Mouse (Mus musculus) forebrain, embryonic 13.5 days (tissue): Measurements from ENCODE around the gene Fam167b. TPM values are rescaled to one million over a fixed set of nuclear protein-coding genes. Genes with fewer than 3 reads are reported as not detected.

ENCODE experiments used
- ATAC-seq: fragments of 200-750 bp; cut with Nextera tagmentation; 2 replicates; pipeline ENCODE4 v1.8.0; 2017
- H3K27ac ChIP-seq: fragments of 300-500 bp; sonication (generic); 2 replicates; pipeline ENCODE4 v1.5.1; 2015; ENCODE audit warnings: inconsistent platforms, mild to moderate bottlenecking, moderate library complexity
- H3K27me3 ChIP-seq: fragments of 300-500 bp; sonication (generic); 2 replicates; pipeline ENCODE4 v1.6.1; 2015; ENCODE audit warnings: mild to moderate bottlenecking, inconsistent platforms
- H3K36me3 ChIP-seq: fragments of 300-500 bp; sonication (generic); 2 replicates; pipeline ENCODE4 v1.6.1; 2015; ENCODE audit warnings: mild to moderate bottlenecking, inconsistent platforms; ENCODE audit not compliant: poor library complexity, severe bottlenecking
- H3K4me1 ChIP-seq: fragments of 300-500 bp; sonication (generic); 2 replicates; pipeline ENCODE4 v1.6.1; 2015; ENCODE audit warnings: inconsistent platforms
- H3K4me2 ChIP-seq: fragments of 300-500 bp; sonication (generic); 2 replicates; pipeline ENCODE4 v1.6.1; 2015; ENCODE audit warnings: inconsistent platforms, mild to moderate bottlenecking, moderate library complexity
- H3K4me3 ChIP-seq: fragments of 300-500 bp; sonication (generic); 2 replicates; pipeline ENCODE4 v1.5.1; 2015; ENCODE audit warnings: mild to moderate bottlenecking, inconsistent platforms
- H3K9ac ChIP-seq: fragments of 300-500 bp; sonication (generic); 2 replicates; pipeline ENCODE4 v1.6.1; 2015; ENCODE audit warnings: mild to moderate bottlenecking, inconsistent platforms
- H3K9me3 ChIP-seq: fragments of 300-500 bp; sonication (generic); replicated peaks from 2 replicates; pipeline ENCODE4 v1.6.1; 2016; ENCODE audit warnings: inconsistent platforms
- WGBS: fragments of 180-500 bp; shearing (Covaris S2); methylation state at CpG from one replicate; pipeline ENCODE4 v1.1.7; 2015; 5-methylcytosine and 5-hydroxymethylcytosine counted together
- polyA plus RNA-seq: library from polyadenylated mRNA; unstranded; fragments of >200 nt; fragmentation: Nextera tagmentation; extraction: Ambion mirVana; gene quantifications from 2 replicates; pipeline ENCODE4 v1.2.1, GENCODE M21; 2015

Fam167b gene
- 0.31 and 0.68 TPM in 2 replicates for polyA plus RNA-seq

DNA sequence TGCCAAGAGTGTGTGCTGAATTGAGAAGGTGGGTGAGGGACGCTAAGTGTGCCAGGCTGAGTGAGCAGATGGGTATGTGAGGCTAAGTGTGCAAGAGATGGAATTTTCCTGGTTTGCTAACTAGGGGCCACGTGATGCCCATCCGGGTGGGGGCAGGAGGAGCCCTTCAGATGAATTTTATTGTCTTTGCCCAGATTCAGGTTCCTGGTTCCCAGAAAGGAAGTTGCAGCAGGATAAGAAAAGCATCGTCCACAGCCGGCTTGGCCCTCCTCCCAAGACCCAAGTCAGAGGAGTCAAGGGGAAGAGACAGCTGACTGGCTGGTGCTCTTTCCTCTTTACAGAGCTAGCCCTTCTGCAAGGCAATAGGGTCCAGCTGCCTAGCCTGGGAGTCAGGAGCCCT is at the start of gene Fam167b:
Gene Fam167b (minus strand): TSS at position 84 of the 400 bp plus-strand sequence.
- Histone ChIP-seq H3K36me3 (no peaks in the 10 kb centered on the region), H3K4me3 (no peak within 1 kb of the TSS), H3K27ac (no peak within 1 kb of the TSS), H3K4me1 (peaks cover 7% of the 10 kb centered on the region; the same call in 1 of the 2 replicates), H3K9ac (no peak within 1 kb of the TSS), H3K27me3 (no peaks in the 10 kb centered on the region), H3K4me2 (peak within 1 kb of the TSS; percentile 24), H3K9me3 (no peaks in the 10 kb centered on the region)
- no peak for ATAC-seq
- 91% methylated on average over 5 of the region's 5 CpGs for WGBS

- H3K36me3 ChIP-seq: peaks cover 56% of the 10 kb centered on the region
- no peak overlapping the region for H3K4me3 ChIP-seq
- peaks cover 46% of the 10 kb centered on the region for H3K4me1 ChIP-seq
- no peak overlapping the region for H3K27ac ChIP-seq
- no peak overlapping the region for H3K9ac ChIP-seq
- H3K9me3 ChIP-seq: no peaks in the 10 kb centered on the region
- H3K4me2 ChIP-seq: 0 out of 2 replicates have a peak overlapping the region, but pooled peaks have one; percentile 1
- ATAC-seq: no peak
- WGBS: 82% methylated on average over 6 of the region's 6 CpGs
- H3K27me3 ChIP-seq: no peaks in the 10 kb centered on the region
Measured at GRCm38 (mm10) chr4:129626035-129626434, 47.7 kb upstream of the Fam167b start.

DNA sequence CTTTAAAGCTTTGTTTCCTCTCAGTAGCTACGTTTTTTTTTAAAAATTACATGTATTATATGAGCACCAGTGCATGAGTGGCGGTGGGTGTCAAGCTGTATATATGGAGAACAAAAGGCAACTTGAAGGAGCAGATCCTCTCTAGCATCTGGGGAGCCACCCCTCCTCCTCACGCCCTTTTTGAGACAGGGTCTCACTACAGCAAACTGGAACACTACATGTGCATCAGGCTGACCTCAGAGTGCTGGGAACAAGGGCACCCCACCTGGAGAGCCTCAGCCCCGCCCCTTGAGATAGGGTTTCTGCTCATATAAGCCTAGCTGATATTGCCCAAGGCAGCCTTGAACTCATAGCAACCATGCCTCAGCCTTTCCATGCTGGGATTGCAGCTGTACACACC is 47.1 kb upstream of the Fam167b start:
- Histone ChIP-seq H3K36me3 (peaks cover 55% of the 10 kb centered on the region), H3K4me1 (peaks cover 44% of the 10 kb centered on the region), H3K27me3 (no peaks in the 10 kb centered on the region), H3K4me2 (peak overlapping the region; percentile 82), H3K9ac (peak overlapping the region; percentile 83; the same call in 1 of the 2 replicates), H3K9me3 (no peaks in the 10 kb centered on the region), H3K4me3 (no peak overlapping the region), H3K27ac (peak overlapping the region; percentile 93)
- WGBS: 45% methylated on average over 4 of the region's 4 CpGs
- no peak for ATAC-seq

- peaks cover 44% of the 10 kb centered on the region for H3K4me1 ChIP-seq
- H3K36me3 ChIP-seq: peaks cover 52% of the 10 kb centered on the region
- under 1% methylated on average over 6 of the region's 6 CpGs for WGBS
- H3K9me3 ChIP-seq: no peaks in the 10 kb centered on the region
- peak overlapping the region; percentile 82 for H3K4me2 ChIP-seq
- peak overlapping the region; percentile 93 for H3K27ac ChIP-seq
- H3K9ac ChIP-seq: peak overlapping the region; percentile 83
- H3K27me3 ChIP-seq: no peaks in the 10 kb centered on the region
- 0 out of 2 replicates have a peak, but pooled peaks have one; percentile 1 for ATAC-seq
- H3K4me3 ChIP-seq: peak overlapping the region; percentile 59
Measured at GRCm38 (mm10) chr4:129625029-129625370, 46.7 kb upstream of the Fam167b start.

GRCm38 (mm10) chr4:129624281-129625028 is 46.1 kb upstream of the Fam167b start:
- Histone ChIP-seq H3K9me3 (no peaks in the 10 kb centered on the region), H3K36me3 (peaks cover 46% of the 10 kb centered on the region), H3K9ac (peak overlapping the region; percentile 83), H3K27ac (peak overlapping the region; percentile 93), H3K4me3 (peak overlapping the region; percentile 59), H3K4me2 (peak overlapping the region; percentile 82), H3K27me3 (no peaks in the 10 kb centered on the region), H3K4me1 (peaks cover 44% of the 10 kb centered on the region)
- peak; percentile 95 for ATAC-seq
- WGBS: 1% methylated on average over 18 of the region's 18 CpGs

DNA sequence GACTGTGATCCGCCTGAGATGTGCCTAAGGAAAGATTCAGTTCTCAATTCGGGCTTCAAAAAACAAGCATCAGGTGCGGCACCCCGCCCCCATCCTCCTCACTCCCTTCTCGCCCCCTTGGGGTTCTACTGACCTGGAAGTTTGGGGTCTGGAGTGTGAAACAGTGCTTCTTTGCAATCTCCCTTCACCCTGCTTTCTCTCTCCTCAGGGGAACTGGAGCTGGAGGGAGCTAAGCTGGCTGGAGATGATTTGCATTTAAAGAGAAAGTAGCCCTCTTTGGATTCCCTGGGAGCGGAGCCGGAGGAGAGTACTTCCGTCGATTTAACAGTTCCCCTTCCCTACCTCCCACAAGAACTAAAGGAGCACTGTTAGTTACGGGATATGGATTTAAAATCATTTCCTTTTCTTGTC is 45.3 kb upstream of the Fam167b start, which contains the start of gene Ccdc28b:
Gene Ccdc28b (minus strand): TSS at position 267 of the 411 bp plus-strand sequence.
- peak within 1 kb of the TSS; percentile 93 for H3K27ac ChIP-seq
- ATAC-seq: peak; percentile 46
- peaks cover 39% of the 10 kb centered on the region for H3K36me3 ChIP-seq
- peak within 1 kb of the TSS; percentile 59 for H3K4me3 ChIP-seq
- no peaks in the 10 kb centered on the region for H3K27me3 ChIP-seq
- under 1% methylated on average over 10 of the region's 10 CpGs for WGBS
- H3K9ac ChIP-seq: peak within 1 kb of the TSS; percentile 83
- H3K4me1 ChIP-seq: peaks cover 45% of the 10 kb centered on the region
- H3K4me2 ChIP-seq: peak within 1 kb of the TSS; percentile 82
- no peaks in the 10 kb centered on the region for H3K9me3 ChIP-seq

DNA sequence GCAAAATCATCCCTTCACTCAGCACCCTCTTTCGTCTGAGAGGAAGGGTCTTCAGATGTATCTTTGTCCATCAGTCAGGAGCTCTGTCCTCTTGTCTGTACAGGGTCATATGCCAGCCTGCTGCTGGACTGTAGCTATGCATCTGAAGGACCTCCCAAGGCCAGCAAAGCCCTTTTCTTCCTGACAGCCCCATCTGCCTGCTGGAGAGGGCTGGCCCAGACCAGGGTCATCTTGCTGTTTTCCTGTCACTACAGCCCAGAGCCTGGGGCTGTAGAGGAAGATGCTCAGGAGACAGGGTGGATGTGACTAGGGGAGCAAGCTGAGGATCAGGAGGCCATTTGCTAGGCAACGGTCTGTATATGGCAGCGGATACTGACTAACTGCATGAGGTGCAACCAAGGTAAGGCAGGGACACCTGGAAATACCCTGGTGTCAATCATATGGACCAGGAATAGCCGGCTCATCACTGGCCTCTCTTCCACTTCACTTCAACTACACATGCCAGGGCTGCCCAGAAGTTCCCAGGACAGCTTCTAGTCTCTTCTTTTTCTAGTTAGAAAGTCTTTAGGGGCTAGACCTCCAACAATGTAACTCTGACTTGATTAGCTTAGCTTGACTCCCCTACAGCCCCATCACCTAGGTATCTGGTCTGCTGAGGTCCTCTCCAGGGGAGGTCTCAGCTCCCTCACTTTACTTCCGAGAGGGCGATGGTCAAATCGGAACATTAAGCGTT is 44.6 kb upstream of the Fam167b start:
- Histone ChIP-seq H3K27ac (peak overlapping the region; percentile 93), H3K9ac (peak overlapping the region; percentile 83), H3K4me2 (peak overlapping the region; percentile 82), H3K4me1 (peaks cover 52% of the 10 kb centered on the region), H3K9me3 (no peaks in the 10 kb centered on the region), H3K36me3 (peaks cover 32% of the 10 kb centered on the region), H3K4me3 (peak overlapping the region; percentile 59), H3K27me3 (no peaks in the 10 kb centered on the region)
- no peak for ATAC-seq
- WGBS: 23% methylated on average over 8 of the region's 8 CpGs

GRCm38 (mm10) chr4:129622120-129622802 is 43.9 kb upstream of the Fam167b start:
- Histone ChIP-seq H3K4me3 (peak overlapping the region; percentile 59), H3K9me3 (no peaks in the 10 kb centered on the region), H3K4me1 (peaks cover 56% of the 10 kb centered on the region), H3K9ac (peak overlapping the region; percentile 83), H3K36me3 (peaks cover 25% of the 10 kb centered on the region), H3K27me3 (no peaks in the 10 kb centered on the region), H3K27ac (peak overlapping the region; percentile 93; the same call in 1 of the 2 replicates), H3K4me2 (peak overlapping the region; percentile 82)
- ATAC-seq: no peak
- 76% methylated on average over 11 of the region's 11 CpGs for WGBS

DNA sequence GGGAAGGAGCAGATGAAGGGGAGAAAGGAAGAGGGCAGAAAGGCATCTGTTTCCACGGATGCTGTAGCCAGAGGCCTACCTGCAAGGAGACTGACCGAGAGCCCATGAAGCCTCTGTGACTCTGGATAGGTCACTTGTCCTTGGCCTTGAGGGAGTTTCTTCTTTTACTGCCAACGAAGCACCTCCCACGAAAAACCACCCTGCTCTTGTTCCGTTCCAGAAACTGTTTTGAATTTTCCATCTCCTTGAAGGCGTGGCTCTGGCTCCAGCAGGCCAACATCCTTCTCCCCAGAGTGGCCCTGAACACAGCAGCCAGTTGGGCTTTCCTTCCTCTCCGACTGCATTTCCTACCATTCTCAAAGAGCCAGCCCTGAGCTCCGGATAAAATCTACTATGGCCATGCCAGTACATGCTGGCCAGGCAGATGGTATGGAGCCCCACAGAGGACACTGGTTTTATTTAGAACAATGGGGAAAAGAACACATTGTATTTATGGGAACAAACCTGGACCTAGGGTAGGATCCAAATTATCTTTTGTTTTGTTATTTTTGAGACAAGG is 43.0 kb upstream of the Fam167b start:
- Histone ChIP-seq H3K27ac (no peak overlapping the region), H3K4me2 (no peak overlapping the region), H3K9ac (0 out of 2 replicates have a peak overlapping the region, but pooled peaks have one; percentile 6), H3K9me3 (no peaks in the 10 kb centered on the region), H3K27me3 (no peaks in the 10 kb centered on the region), H3K4me1 (peaks cover 56% of the 10 kb centered on the region), H3K4me3 (no peak overlapping the region), H3K36me3 (peaks cover 25% of the 10 kb centered on the region)
- no peak for ATAC-seq
- 88% methylated on average over 8 of the region's 8 CpGs for WGBS

GRCm38 (mm10) chr4:129620419-129621282 is 42.3 kb upstream of the Fam167b start:
- Histone ChIP-seq H3K27ac (no peak overlapping the region), H3K9ac (0 out of 2 replicates have a peak overlapping the region, but pooled peaks have one; percentile 6), H3K4me3 (no peak overlapping the region), H3K9me3 (no peaks in the 10 kb centered on the region), H3K4me2 (no peak overlapping the region), H3K27me3 (no peaks in the 10 kb centered on the region), H3K4me1 (peaks cover 50% of the 10 kb centered on the region), H3K36me3 (peaks cover 24% of the 10 kb centered on the region)
- 93% methylated on average over 11 of the region's 11 CpGs for WGBS
- no peak for ATAC-seq
